Mouse (Mus musculus): ENCODE measurements at regions not wholly inside any gene's neighbourhood (a gene's known extent, or its start where the extent isn't known, plus 50 kb on each side); places are given as distances from the start of the nearest gene placed in this dataset.

DNA sequence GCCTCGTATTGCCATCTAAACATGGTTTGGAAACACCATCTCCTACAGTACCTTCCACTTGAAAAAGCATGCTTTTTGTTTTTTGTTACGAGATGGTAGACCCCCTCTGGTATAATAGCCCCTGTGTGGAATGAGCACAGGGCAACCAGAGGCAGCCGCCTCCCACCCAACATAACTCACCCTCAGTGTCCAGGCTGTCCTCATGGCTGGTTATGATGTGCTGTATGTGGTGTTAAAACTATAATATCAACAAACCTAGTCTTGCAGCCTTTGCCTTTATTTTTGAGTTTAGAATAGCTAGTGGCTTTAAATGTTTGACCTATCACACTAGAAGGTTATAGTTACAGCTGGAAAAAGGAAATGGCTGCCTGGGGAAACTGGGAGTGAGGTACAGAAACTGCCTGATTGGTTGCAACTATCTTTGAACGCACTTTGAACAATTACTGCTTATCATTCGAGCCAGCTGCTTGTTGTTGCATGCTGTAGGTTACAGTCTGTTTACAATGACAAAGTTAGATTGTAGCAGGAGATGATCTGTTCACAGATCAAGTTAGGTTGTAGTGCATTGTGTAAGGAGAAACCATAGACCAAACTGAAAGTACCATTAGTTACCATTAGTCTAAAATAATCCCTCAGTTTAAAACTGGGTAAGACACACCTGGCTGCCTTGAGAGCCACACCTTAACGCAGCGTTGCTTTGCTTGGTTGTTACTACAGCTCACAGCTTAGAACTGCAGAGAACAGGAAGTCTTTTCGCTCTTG is 414.8 kb downstream of the Klf5 start:
- no peak for DNase-seq (ENCODE audit: low spot score)

DNA sequence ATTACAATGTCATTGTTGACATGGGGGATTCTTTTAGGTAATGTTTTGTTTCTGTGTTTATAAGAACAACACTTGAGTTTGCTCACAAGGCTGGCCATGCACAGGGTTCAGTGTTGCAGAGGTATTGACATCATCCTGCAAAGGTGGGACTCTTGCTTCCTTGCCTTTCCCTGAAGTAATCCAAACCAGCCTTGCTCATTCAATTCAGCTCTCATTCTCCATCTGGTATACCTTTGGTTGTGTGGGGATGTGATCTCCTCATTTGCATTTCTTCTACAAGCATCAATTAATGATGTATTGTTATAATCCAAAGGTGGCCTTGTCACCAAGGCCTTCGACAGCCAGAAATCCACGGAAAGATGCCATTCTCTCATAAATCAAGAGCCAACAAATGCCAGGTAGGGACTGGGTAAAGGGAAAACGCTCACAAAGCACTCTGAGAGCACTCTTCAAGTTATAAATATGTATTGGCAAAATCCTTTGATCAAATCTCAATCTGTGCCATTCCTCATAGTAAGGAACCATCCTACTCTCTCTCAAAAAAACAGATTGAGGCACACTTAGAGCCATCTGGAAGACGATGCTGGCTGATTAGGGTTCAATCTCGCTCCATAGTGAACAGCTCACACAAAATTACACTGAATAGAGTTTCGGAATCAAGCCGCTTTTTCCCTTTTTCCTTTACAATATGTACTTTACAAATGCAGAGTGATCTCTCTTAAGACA is 435.1 kb downstream of the Klf5 start:
- DNase-seq (ENCODE audit: low spot score): no peak

DNA sequence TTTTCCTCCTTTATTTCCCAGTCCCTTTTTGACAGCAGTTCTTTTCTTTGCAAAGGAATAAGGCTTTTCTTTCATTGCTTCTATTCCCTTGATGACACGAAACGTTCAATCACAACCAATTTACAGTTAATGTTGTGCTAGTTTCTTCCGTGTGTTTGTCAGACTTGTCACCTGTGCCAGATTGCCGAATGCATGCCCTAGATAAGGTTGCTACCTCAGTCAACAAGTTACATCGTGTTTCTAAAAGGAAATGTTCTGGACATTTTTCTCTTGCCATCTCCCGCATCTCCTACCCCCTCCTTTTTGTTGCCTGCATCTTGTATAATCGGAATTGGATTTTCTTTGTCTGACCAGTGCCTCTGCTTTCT is 435.7 kb downstream of the Klf5 start:
- no peak for DNase-seq (ENCODE audit: low spot score)

DNA sequence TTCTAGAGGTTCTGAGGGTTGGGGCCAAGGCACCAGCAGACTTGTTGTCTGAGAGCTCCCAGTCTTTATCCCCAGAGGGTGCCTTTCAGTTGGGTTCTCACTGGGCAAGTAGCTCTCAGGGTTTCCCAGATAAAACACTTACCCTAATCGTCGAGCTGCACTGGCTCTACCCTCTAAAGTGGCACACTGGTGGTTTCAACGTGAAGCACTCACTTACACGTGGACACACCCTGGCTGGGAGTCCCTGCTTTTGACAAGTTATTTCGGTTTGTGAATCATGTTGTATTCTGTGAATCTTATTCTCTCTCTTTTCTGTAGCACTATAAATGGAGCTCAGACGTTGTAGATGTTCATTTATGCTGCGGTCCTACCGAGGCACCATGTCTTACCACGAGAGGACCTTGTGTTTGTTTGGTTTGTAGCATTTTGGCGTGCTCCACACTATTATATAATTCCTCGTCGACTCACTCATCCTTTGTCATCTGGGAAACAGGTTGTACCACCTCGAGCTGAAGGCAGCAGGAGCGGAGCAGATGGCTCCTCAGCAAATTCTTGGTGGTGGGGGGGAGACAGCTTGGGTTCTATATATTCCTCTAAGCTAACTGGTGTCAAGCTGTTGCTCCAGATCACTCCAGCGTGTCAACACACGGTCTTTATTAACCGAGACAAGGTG is 445.3 kb downstream of the Klf5 start:
- no peak for DNase-seq (ENCODE audit: low spot score)

DNA sequence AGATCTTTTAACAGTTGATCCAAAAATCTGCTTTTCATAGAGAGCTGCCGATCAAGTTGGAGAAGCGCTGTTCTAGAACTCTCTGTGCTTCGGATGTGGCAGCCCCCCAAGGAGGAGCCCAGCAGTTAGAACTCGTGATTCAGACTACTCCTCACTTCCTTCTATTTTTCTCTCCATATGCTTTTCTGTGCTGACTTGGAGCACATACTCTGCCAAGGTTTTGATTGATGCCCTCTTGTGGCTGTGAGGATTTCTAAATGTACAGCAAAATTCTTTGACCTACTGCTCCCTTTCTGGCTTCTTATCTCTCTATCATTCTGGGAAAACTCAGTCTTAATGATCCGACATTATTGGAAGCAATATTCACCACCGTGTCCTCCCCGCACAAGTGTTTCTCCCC is 446.7 kb downstream of the Klf5 start:
- DNase-seq (ENCODE audit: low spot score): no peak

DNA sequence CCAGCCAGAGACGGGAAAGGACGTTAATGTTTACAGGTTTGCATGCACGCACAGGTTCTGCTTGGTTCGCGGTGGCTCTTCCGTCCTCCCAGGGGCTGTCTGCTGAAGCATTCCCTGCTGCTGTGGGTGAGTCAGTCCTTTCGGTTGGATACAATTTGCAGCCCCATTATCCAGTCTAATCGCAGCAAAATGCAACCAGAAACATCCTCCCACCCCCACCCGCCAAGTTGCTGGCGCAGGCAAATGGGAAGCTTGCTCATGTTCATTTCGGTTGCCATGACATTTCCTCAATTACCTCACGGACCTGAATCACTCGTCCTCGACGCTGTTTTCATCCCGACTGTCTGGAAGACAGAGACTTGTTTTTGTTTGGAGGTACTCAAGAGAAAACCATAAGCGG is 449.7 kb downstream of the Klf5 start:
- DNase-seq (ENCODE audit: low spot score): no peak

DNA sequence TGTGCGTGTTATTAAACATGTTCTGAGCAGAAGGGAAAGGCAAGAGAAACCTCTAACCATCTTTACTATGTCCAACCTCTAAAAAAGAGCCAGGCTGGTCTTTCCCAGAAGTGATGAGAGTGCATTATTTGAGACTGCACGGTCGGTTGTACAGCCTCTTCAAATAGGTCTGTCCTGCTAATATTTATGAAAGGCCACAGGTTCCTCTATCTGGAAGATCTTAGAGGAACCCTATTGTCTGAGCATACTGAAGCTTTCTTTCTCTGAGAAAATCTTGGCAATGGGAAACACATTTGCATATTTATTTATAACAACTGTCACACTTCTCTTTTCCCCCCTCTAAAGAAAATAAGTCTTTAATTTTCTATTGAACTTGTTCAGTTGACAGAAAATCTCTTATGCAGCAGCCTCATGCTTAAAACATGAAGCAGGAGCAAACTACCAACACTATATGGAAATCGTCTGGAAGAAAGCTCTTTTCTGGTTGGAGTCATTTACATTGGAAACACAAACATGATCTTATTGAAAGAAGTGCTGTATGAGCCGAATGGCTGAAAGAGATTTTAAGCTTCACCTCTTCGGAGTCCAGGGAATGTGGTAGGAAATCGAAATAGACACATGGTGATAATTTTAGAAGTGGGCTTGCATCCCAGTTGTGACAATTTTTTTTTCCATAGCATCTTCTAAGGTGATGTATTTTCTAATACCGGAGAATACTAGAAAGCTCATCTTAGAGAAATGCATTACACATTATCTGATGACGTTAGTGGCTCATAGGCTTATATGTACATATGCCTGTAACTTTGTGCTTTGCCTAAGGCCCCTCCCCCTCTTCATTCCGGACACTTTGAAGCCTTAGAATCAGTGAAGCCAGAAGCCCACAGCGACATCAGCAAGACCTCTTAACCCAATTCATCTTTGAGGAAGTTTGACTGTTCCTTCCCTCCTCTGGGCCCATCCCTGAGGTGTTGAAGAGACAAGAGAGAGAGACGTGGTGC is 451.1 kb downstream of the Klf5 start:
- DNase-seq (ENCODE audit: low spot score): no peak

DNA sequence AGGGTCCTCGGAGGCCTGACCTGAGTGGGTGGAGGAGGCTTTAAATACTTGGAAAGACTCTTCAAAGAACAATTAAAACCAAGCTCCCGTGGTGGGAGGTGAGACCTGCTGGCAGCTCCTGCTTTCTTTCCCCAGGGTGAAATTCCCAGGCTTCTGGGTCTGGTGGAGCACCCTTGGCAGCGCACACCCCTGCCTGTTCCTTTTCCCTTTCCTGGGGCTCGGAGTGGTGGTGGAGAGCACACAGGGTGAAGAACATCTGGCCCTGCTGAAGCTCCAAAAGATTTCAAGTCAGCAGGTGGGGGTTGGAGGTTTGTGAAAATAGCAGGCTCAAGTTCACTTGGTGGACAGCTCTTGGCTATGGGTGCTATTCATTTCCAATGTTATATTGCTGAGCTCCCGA is 459.6 kb downstream of the Klf5 start:
- DNase-seq (ENCODE audit: low spot score): no peak

DNA sequence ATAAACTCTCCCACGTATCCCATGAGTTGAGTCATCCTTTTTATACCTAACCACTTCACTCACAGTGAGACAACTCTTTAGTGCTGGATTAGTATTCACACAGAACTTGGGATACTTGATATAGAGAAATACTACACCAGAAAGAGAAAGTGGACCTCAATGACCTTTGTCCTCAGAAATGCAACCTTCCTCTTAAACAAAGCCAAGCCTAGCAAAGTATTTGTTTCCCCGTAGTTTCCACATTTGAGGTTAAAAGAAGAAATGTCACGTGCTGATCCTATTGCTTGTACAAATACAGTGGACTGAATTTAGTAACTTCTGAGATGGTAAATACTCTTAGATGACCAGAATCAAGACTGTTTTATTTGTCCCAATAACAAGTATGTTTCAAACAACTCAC is 464.8 kb downstream of the Klf5 start:
- no peak for DNase-seq (ENCODE audit: low spot score)

DNA sequence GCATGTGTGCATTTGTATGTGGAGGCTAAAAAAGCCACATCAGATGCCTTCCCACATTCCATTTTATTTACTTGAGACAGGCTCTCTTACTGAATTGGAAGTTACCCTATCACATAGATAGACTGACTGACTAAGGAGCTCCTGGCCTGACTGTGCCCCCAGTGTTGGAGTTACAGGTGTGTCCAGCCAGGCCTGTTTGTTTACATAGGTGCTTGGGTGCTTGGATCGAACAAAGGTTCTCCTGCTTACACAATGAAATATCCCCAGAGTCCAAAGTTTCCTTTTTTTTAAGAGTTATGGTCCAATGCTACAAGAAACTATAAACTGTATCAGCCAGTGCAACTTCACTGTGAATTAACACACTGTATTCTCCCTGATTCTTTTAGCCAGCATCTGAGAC is 472.5 kb downstream of the Klf5 start:
- DNase-seq (ENCODE audit: low spot score): no peak

DNA sequence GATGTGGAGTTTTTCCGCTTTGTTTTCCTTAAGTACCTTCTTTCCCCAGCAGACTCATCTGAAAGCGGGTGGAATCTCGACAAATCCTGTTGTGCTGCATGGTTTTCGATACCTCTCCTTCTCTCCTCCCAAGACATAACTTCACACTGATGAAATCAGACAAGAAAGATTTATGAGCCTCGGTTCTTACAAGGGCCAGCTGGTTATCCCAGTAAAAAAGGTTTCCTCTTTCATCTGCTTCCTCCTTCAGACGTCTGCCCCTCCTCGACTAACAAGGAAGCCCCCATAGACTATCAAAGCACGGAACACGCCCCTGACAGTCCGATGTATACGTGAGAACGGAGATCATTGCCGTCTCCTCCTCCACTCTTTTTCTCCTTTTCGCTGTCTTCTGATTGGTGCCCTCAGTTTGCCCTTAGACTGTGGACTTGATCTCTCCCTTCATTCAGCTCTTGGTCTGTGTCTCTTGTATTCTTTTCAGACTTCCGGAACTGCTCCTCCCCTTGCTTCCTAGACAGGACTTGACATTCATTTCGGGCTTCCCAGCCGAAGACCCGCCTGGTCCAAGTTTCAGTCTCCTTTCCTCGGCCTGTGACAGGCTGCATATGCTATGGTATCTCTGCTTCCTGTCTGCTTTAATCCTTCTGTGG is 474.4 kb downstream of the Klf5 start:
- no peak for DNase-seq (ENCODE audit: low spot score)

DNA sequence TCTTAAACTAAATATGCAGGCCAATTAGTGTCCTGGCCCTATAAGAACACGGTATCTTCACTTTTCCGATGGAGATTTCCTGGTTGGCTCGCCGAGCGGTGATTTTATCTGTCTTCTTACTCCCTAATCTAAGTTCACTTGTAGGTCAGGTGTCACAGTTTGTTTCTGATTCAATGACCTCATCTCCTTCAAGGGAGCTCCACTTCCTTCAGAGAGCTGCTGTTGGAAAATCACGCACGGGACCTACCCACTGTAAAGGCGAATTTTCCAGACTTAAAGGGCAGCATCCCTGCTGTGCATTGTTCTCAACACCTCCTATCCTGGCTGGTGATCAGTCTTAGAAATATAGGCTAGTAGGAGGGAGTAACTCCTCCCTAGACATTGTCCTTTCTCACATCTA is 480.0 kb downstream of the Klf5 start:
- DNase-seq (ENCODE audit: low spot score): no peak

DNA sequence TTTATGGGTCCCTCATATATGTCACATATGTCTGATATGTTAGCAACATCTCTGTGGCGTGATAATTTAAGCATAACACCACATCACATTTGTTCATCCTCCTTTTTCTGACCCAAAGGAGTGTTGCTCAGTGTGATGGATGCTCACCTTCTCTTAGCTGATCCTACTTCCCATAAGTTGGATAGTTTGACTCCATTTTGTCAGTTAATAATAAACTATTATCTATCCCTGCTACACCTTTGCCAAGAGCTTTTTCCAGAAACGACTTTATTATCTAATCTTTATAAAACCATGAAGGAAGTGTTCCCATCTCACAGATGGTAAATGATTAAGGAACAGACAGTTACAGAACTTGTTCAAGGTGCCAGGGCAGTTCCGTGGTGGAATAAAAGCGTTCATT is 480.5 kb downstream of the Klf5 start:
- no peak for DNase-seq (ENCODE audit: low spot score)

DNA sequence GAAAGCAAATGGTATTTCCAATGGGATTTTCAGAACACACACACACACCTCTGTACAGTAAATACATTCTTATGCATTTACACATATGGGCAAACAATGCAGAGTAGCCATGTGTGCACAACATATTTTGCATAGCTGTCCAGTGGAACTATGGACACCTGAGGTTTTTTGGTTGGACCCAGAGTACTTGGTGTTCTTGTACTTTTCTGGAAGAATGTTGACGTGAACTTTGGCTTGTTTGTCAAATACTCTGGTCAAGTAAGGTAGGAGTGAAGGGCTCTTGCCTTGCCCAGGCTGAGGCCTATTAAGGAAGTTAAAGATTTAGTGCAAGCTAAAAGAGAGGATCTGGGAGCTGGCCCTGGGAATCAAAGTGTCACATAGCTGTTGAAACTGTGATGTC is 485.2 kb downstream of the Klf5 start:
- DNase-seq (ENCODE audit: low spot score): no peak

DNA sequence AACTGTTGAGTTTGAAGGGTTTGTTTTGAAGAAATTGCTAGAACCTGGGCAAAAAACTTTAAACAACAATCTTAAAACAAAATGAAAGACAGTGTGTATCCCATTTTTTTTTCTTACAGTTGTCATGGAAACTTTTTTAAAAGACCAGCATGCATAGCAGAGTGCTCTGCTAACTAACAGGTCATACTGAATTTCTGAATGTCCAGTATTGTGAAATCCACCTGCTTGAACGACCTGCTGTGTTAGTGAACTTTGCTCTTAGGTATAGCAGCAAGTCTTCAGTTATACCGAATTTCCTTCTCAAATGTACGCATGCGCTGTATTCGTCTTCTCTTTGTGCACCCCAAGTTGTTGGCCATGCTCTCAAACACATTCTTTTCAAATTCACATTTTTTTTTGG is 486.6 kb downstream of the Klf5 start:
- no peak for DNase-seq (ENCODE audit: low spot score)

DNA sequence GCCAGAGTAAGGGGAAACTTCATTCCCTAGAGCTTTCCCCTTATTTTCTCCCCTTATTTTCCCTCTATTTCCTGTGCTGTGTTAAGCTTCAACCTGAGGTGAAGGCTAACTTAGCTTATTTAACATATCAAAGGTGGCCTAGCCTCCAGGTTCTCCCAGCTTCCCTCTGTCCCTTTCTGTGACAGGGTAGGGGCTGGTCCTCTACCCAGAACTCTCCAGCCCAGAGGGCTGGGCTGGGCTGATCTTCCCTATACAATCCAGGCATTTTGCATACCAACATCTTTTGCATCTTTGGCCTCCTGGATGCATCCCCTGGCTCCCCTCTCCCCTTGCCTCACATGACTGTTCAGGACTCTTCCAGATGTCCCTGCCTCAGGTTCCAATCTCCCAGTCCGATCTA is 487.9 kb downstream of the Klf5 start:
- no peak for DNase-seq (ENCODE audit: low spot score)

DNA sequence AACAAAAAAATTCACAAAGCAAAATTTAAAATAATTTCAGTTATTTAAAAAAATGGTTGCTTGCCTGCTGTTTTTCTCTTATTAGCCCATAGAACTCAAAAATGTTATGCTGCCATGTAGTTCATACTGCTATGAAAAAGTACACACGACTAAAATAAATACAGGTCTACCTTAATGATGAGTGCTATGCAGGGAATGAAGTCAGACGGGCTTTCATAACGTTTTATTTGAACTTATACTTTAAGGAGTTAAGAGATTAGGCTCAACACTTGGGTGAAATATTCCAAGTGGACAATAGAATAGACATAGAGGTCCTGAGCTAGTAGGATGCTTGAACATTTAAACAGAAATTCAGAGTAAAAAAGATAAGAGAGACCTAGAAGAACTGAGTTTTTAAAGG is 489.7 kb downstream of the Klf5 start:
- DNase-seq (ENCODE audit: low spot score): no peak

DNA sequence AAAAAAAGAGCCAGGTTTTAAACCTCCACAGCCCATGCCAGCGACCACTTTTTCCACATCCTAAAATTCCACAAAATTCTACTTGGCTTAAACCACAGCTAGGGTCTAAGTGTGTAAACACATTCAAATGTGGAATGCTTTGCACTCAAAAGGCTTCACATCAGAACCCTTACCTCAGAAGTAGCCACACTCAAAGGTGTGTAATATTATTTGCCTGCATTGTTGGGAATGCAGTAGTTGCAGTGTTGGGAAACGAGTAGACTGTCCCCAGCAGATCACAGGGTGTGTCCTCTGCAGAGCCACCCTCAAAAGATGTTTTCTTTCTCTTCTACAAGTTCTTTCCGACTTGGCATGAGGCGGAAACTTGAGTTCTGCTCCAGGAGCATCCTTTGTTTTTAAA is 488.2 kb downstream of the Klf12 start:
- DNase-seq (ENCODE audit: low spot score): no peak

DNA sequence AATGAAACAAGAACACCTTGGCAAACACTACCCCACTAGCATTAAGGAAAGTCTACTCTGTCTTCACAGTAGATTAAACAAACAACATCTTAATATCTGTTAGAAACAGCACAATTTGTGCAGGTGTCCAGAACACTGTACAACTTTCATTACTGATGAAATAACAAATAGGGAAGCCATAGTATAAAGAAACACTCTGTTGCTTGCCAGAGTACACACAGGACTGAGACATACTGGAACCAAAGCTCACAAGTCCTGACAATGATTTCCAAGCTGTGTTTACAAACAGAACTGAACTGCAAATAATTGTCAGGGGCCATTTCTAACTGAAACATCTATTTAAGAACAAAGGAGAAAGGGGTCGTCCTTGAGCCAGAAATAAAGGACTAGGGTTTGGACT is 478.4 kb downstream of the Klf12 start:
- DNase-seq (ENCODE audit: low spot score): no peak

DNA sequence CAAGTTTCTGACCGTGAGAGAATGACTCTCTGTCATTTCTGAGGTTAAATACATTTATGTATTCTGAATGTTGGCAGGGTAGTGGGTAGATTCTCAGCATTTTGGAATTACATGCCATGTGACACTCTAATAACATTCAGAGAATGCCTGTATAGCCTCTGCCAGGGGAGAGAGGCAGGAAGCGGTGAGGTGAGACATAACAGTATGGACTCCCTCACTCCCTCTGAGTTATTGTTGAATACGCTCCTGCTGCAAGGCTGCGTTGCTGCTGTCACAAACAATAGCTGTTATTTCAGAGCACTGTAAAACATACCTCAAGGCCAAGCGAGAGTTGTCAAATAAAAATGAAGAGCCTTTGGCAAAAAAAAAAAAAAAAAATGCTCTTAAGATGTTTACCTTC is 477.9 kb downstream of the Klf12 start:
- no peak for DNase-seq (ENCODE audit: low spot score)

DNA sequence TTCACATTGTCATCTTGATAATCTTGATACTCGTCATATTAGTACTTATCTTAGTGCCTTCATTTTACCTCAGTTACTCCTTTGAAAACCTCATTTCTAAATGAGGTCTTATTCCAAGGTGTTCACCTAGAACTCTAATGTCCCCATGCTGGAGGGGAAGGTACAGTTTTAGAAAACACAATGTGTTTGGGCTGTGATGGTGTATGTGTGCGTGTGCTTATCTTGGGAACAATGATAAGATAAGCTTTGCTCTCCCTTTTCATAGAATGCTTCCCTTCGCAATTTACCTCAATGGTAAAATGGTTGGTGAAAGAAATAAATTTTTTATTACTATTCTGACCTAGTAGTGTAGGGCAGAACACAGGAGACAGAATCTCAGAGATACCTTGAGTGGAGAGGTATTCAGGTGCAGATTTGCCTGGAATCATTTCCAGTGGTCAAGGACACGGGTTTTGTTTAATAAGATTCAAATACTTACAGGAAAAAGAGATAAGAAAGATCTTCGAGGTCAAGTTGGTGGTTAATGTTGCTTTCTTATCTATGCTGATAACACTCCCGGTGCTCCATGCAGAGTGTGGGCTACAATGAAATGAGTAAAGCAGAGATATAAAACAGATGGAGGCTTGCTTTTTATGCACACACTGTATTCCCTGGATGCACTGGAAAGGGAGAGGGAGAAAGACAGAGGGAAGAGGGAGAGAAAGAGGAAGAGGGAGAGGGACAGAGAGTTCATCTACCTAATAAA is 471.6 kb downstream of the Klf12 start:
- no peak for DNase-seq (ENCODE audit: low spot score)
